Mouse (Mus musculus) hindbrain, embryonic 16.5 days (tissue): Measurements from ENCODE around the gene Gm49027. TPM values are rescaled to one million over a fixed set of nuclear protein-coding genes. Genes with fewer than 3 reads are reported as not detected.
A peak's percentile ranks its signal among the peaks of the same experiment; 100 is the strongest.

ENCODE experiments used
- ATAC-seq: fragments of 200-750 bp; cut with Nextera tagmentation; 2 replicates; pipeline ENCODE4 v1.8.0; 2017; ENCODE audit warnings: moderate TSS enrichment, moderate library complexity
- H3K27ac ChIP-seq: fragments of 300-500 bp; sonication (generic); 2 replicates; pipeline ENCODE4 v1.5.1; 2014; ENCODE audit warnings: low read depth, mild to moderate bottlenecking, control low read depth, low read length, moderate library complexity
- H3K27me3 ChIP-seq: fragments of 300-500 bp; sonication (generic); replicated peaks from 2 replicates; pipeline ENCODE4 v1.6.1; 2014; ENCODE audit warnings: low read length; ENCODE audit not compliant: control insufficient read depth, insufficient read depth
- H3K36me3 ChIP-seq: fragments of 300-500 bp; sonication (generic); 2 replicates; pipeline ENCODE4 v1.6.1; 2014; ENCODE audit warnings: mild to moderate bottlenecking, low read length, moderate library complexity, mixed read lengths; ENCODE audit not compliant: control insufficient read depth, insufficient read depth
- H3K4me1 ChIP-seq: fragments of 300-500 bp; sonication (generic); 2 replicates; pipeline ENCODE4 v1.6.1; 2014; ENCODE audit warnings: low read depth, low read length; ENCODE audit not compliant: control insufficient read depth, insufficient read depth
- H3K4me2 ChIP-seq: fragments of 300-500 bp; sonication (generic); 2 replicates; pipeline ENCODE4 v1.6.1; 2014; ENCODE audit warnings: mild to moderate bottlenecking, low read length, control low read depth, moderate library complexity
- H3K4me3 ChIP-seq: fragments of 300-500 bp; sonication (generic); 2 replicates; pipeline ENCODE4 v1.5.1; 2014; ENCODE audit warnings: mild to moderate bottlenecking, low read length, control low read depth, moderate library complexity
- H3K9ac ChIP-seq: fragments of 300-500 bp; sonication (generic); 2 replicates; pipeline ENCODE4 v1.6.1; 2014; ENCODE audit warnings: low read depth, mild to moderate bottlenecking, control low read depth, low read length, moderate library complexity
- H3K9me3 ChIP-seq: fragments of 300-500 bp; sonication (generic); 2 replicates; pipeline ENCODE4 v1.6.1; 2014; ENCODE audit warnings: mild to moderate bottlenecking, low read length, moderate library complexity; ENCODE audit not compliant: control insufficient read depth
- WGBS: fragments of 180-500 bp; shearing (Covaris S2); extraction: QIAGEN DNeasy Blood & Tissue Kit; methylation state at CpG from one replicate; pipeline ENCODE4 v1.1.7; 2014; 5-methylcytosine and 5-hydroxymethylcytosine counted together
- polyA plus RNA-seq: library from polyadenylated mRNA; unstranded; fragments of >200 nt; fragmentation: Nextera tagmentation; extraction: Ambion mirVana; gene quantifications from 2 replicates; pipeline ENCODE4 v1.2.1, GENCODE M21; 2015

Gene Gm49027
- polyA plus RNA-seq: 1.6 and 2.1 TPM in 2 replicates

- no peaks in the 10 kb centered on the region for H3K27me3 ChIP-seq
- WGBS: 83% methylated on average over 7 of the region's 7 CpGs
- peak within 1 kb of the TSS; percentile 74 for H3K9ac ChIP-seq
- peak within 1 kb of the TSS; percentile 75 for H3K4me2 ChIP-seq
- peaks cover 7% of the 10 kb centered on the region for H3K36me3 ChIP-seq
- ATAC-seq: no peak
- H3K4me1 ChIP-seq: peaks cover 15% of the 10 kb centered on the region
- peak within 1 kb of the TSS; percentile 73 for H3K27ac ChIP-seq
- peak within 1 kb of the TSS; percentile 87 for H3K4me3 ChIP-seq
- H3K9me3 ChIP-seq: no peaks in the 10 kb centered on the region
Measured at GRCm38 (mm10) chr5:123525281-123525680, at the start of gene Gm49027. TSS of gene Gm49027 (minus strand) at chr5:123525488.

GRCm38 (mm10) chr5:123573362-123573761, 48.1 kb upstream of the Gm49027 start:
- Histone ChIP-seq H3K27me3 (no peaks in the 10 kb centered on the region), H3K27ac (no peak overlapping the region), H3K4me1 (peaks cover 8% of the 10 kb centered on the region), H3K36me3 (peaks cover 17% of the 10 kb centered on the region), H3K9me3 (no peaks in the 10 kb centered on the region), H3K4me2 (peak overlapping the region; percentile 53), H3K4me3 (peak overlapping the region; percentile 70), H3K9ac (no peak overlapping the region)
- no peak; the same call in 1 of the 2 replicates for ATAC-seq
- 63% methylated on average over 8 of the region's 8 CpGs for WGBS

- peaks cover 14% of the 10 kb centered on the region for H3K36me3 ChIP-seq
- H3K4me2 ChIP-seq: peak within 1 kb of the TSS; percentile 90
- WGBS: under 1% methylated on average over 54 of the region's 54 CpGs
- H3K4me3 ChIP-seq: peak within 1 kb of the TSS; percentile 70
- H3K4me1 ChIP-seq: peaks cover 8% of the 10 kb centered on the region
- no peaks in the 10 kb centered on the region for H3K9me3 ChIP-seq
- no peaks in the 10 kb centered on the region for H3K27me3 ChIP-seq
- H3K27ac ChIP-seq: peak within 1 kb of the TSS; percentile 88
- ATAC-seq: peak; percentile 95
- peak within 1 kb of the TSS; percentile 77 for H3K9ac ChIP-seq
Measured at GRCm38 (mm10) chr5:123572357-123573186, 47.3 kb upstream of the Gm49027 start, which contains the start of gene Vps33a. TSS of gene Vps33a (minus strand) at chr5:123573038.

- 95% methylated on average over 11 of the region's 11 CpGs for WGBS
- Histone ChIP-seq H3K27me3 (no peaks in the 10 kb centered on the region), H3K9me3 (no peaks in the 10 kb centered on the region), H3K27ac (no peak overlapping the region), H3K4me3 (no peak overlapping the region), H3K9ac (no peak overlapping the region), H3K4me1 (no peaks in the 10 kb centered on the region), H3K36me3 (peaks cover 51% of the 10 kb centered on the region), H3K4me2 (no peak overlapping the region)
- ATAC-seq: no peak
Measured at GRCm38 (mm10) chr5:123561128-123561527, 35.8 kb upstream of the Gm49027 start.

- Histone ChIP-seq H3K4me2 (no peak overlapping the region), H3K27ac (no peak overlapping the region), H3K9ac (no peak overlapping the region), H3K4me3 (no peak overlapping the region), H3K9me3 (no peaks in the 10 kb centered on the region), H3K36me3 (peaks cover 49% of the 10 kb centered on the region), H3K27me3 (no peaks in the 10 kb centered on the region), H3K4me1 (no peaks in the 10 kb centered on the region)
- no peak for ATAC-seq
- WGBS: 95% methylated on average over 8 of the region's 8 CpGs
Measured at GRCm38 (mm10) chr5:123559588-123559987, 34.3 kb upstream of the Gm49027 start.

- no peaks in the 10 kb centered on the region for H3K9me3 ChIP-seq
- H3K4me3 ChIP-seq: no peak overlapping the region
- 68% methylated on average over 2 of the region's 2 CpGs for WGBS
Measured at GRCm38 (mm10) chr5:123556451-123556850, 31.2 kb upstream of the Gm49027 start.

GRCm38 (mm10) chr5:123555693-123556092, 30.4 kb upstream of the Gm49027 start:
- no peak overlapping the region for H3K4me2 ChIP-seq
- 90% methylated on average over 7 of the region's 7 CpGs for WGBS
- no peak overlapping the region for H3K9ac ChIP-seq
- H3K27ac ChIP-seq: no peak overlapping the region
- H3K9me3 ChIP-seq: no peaks in the 10 kb centered on the region
- no peak for ATAC-seq
- no peak overlapping the region for H3K4me3 ChIP-seq
- H3K27me3 ChIP-seq: no peaks in the 10 kb centered on the region
- peaks cover 30% of the 10 kb centered on the region for H3K36me3 ChIP-seq
- no peaks in the 10 kb centered on the region for H3K4me1 ChIP-seq

More at GRCm38 (mm10) chr5:123556451-123556850, 31.2 kb upstream of the Gm49027 start:
- no peaks in the 10 kb centered on the region for H3K27me3 ChIP-seq
- no peak overlapping the region for H3K9ac ChIP-seq
- ATAC-seq: no peak
- no peaks in the 10 kb centered on the region for H3K4me1 ChIP-seq
- H3K36me3 ChIP-seq: peaks cover 32% of the 10 kb centered on the region
- no peak overlapping the region for H3K4me2 ChIP-seq
- peak overlapping the region; percentile 23; the same call in 1 of the 2 replicates for H3K27ac ChIP-seq

- peaks cover 58% of the 10 kb centered on the region for H3K36me3 ChIP-seq
- H3K9ac ChIP-seq: no peak overlapping the region
- H3K9me3 ChIP-seq: no peaks in the 10 kb centered on the region
- no peak overlapping the region for H3K27ac ChIP-seq
- no peak for ATAC-seq
- H3K4me3 ChIP-seq: no peak overlapping the region
- H3K4me2 ChIP-seq: no peak overlapping the region
- no peaks in the 10 kb centered on the region for H3K4me1 ChIP-seq
- 98% methylated on average over 10 of the region's 10 CpGs for WGBS
- no peaks in the 10 kb centered on the region for H3K27me3 ChIP-seq
Measured at GRCm38 (mm10) chr5:123533801-123534200, 8.5 kb upstream of the Gm49027 start.

GRCm38 (mm10) chr5:123530056-123530455, 4.8 kb upstream of the Gm49027 start:
- 88% methylated on average over 8 of the region's 8 CpGs for WGBS
- Histone ChIP-seq H3K9me3 (no peaks in the 10 kb centered on the region), H3K27ac (no peak overlapping the region), H3K4me3 (no peak overlapping the region), H3K9ac (no peak overlapping the region), H3K4me1 (no peaks in the 10 kb centered on the region), H3K4me2 (no peak overlapping the region), H3K27me3 (no peaks in the 10 kb centered on the region), H3K36me3 (peaks cover 45% of the 10 kb centered on the region)
- no peak for ATAC-seq
